Mouse (Mus musculus) lung, postnatal 0 days (tissue): ENCODE data around the gene Ints14. TPM values are rescaled to one million over a fixed set of nuclear protein-coding genes. Genes with fewer than 3 reads are reported as not detected.
"Not testable (repeated sequence)": the region's sequence is repeated elsewhere in the genome, so short reads cannot be mapped to it uniquely, and the experiment has no call there.

Experiments
- ATAC-seq: fragments of 200-750 bp; cut with Nextera tagmentation; 2 replicates; pipeline ENCODE4 v1.8.0; 2017; ENCODE audit warnings: moderate library complexity
- DNase-seq: peaks from one replicate; pipeline ENCODE4 v3.0.0-alpha.2; 2016; ENCODE audit warnings: low spot score
- H3K27ac ChIP-seq: fragments of 300-500 bp; sonication (generic); 2 replicates; pipeline ENCODE4 v1.5.1; 2014; ENCODE audit warnings: antibody characterized with exemption, mild to moderate bottlenecking, low read length, mixed read lengths
- H3K27me3 ChIP-seq: fragments of 300-500 bp; sonication (generic); replicated peaks from 2 replicates; pipeline ENCODE4 v1.6.1; 2014; ENCODE audit warnings: low read length, mixed read lengths; ENCODE audit not compliant: insufficient read depth
- H3K36me3 ChIP-seq: fragments of 300-500 bp; sonication (generic); 2 replicates; pipeline ENCODE4 v1.6.1; 2014; ENCODE audit warnings: low read length, mixed read lengths; ENCODE audit not compliant: insufficient read depth
- H3K4me1 ChIP-seq: fragments of 300-500 bp; sonication (generic); 2 replicates; pipeline ENCODE4 v1.6.1; 2014; ENCODE audit warnings: antibody characterized with exemption, low read depth, low read length, mixed read lengths; ENCODE audit not compliant: insufficient read depth
- H3K4me2 ChIP-seq: fragments of 300-500 bp; sonication (generic); replicated peaks from 2 replicates; pipeline ENCODE4 v1.6.1; 2014; ENCODE audit warnings: low read depth, mild to moderate bottlenecking, low read length, moderate library complexity, mixed read lengths
- H3K4me3 ChIP-seq: fragments of 300-500 bp; sonication (generic); 2 replicates; pipeline ENCODE4 v1.5.1; 2014; ENCODE audit warnings: low read depth, low read length
- H3K9ac ChIP-seq: fragments of 300-500 bp; sonication (generic); replicated peaks from 2 replicates; pipeline ENCODE4 v1.6.1; 2014; ENCODE audit warnings: low read depth, mild to moderate bottlenecking
- H3K9me3 ChIP-seq: fragments of 300-500 bp; sonication (generic); 2 replicates; pipeline ENCODE4 v1.6.1; 2016; ENCODE audit warnings: low read length, mixed read lengths
- CTCF ChIP-seq: IDR thresholded peaks from 2 replicates; pipeline ENCODE4 v1.5.1; 2016; ENCODE audit warnings: antibody characterized with exemption, mild to moderate bottlenecking
- EP300 ChIP-seq: IDR thresholded peaks from 2 replicates; pipeline ENCODE4 v1.6.1; 2016; ENCODE audit warnings: antibody characterized with exemption, mild to moderate bottlenecking, control low read depth
- WGBS: fragments of 180-500 bp; shearing (Covaris S2); extraction: QIAGEN DNeasy Blood & Tissue Kit; methylation state at CpG from one replicate; pipeline ENCODE4 v1.1.7; 2014; 5-methylcytosine and 5-hydroxymethylcytosine counted together
- polyA plus RNA-seq: library from polyadenylated mRNA; unstranded; fragments of >200 nt; fragmentation: Nextera tagmentation; extraction: Ambion mirVana; gene quantifications from 2 replicates; pipeline ENCODE4 v1.2.1, GENCODE M21; 2015

Gene Ints14
- polyA plus RNA-seq, 1 experiment from 2014 or later, result 25.5 TPM

GRCm38 (mm10) chr9:64987651-64988050 is 26.9 kb downstream of the Ints14 start:
- H3K9me3 ChIP-seq, result no peaks in the 10 kb centered on the region
- H3K27me3 ChIP-seq, result no peaks in the 10 kb centered on the region
- no peak overlapping the region for H3K4me3 ChIP-seq
- ATAC-seq (no peak), DNase-seq (no peak)
- WGBS, result 82% methylated on average over 2 of the region's 2 CpGs
- no peaks in the 10 kb centered on the region for H3K4me1 ChIP-seq
- H3K36me3 ChIP-seq, result peaks cover 38% of the 10 kb centered on the region; the same call in 1 of the 2 replicates
- no peak overlapping the region for H3K4me2 ChIP-seq
- H3K27ac ChIP-seq, result no peak overlapping the region
- TF ChIP-seq CTCF (no peak), EP300 (no peak)
- H3K9ac ChIP-seq, result no peak overlapping the region

DNA sequence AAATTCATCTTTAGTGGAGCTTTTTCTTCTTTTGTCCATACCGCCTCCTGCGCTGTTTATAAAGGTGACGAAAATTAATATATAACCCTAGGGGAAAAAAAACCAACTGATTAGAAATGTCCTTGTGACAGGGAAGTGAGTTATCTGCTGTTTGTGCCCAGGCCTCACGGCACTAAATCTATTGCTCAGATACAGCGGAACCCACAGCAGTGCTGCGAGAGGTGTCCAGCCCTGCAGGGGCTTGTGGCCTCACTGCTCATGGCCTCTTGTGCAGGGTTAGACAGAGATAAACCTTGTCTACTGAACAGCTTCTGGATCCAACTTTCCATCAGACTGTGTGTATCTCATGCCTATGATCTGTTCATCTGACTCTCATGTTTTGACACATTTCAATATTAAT is 27.7 kb downstream of the Ints14 start:
- H3K36me3 ChIP-seq, result peaks cover 38% of the 10 kb centered on the region; the same call in 1 of the 2 replicates
- WGBS, result 84% methylated on average over 6 of the region's 6 CpGs

GRCm38 (mm10) chr9:64990291-64990690 is 29.6 kb downstream of the Ints14 start:
- no peak for ATAC-seq
- TF ChIP-seq CTCF (no peak), EP300 (no peak)
- DNase-seq, result no peak
- Histone ChIP-seq H3K9ac (no peak overlapping the region), H3K27me3 (no peaks in the 10 kb centered on the region), H3K36me3 (peaks cover 25% of the 10 kb centered on the region; the same call in 1 of the 2 replicates), H3K4me2 (no peak overlapping the region), H3K4me1 (no peaks in the 10 kb centered on the region), H3K4me3 (no peak overlapping the region), H3K9me3 (no peaks in the 10 kb centered on the region), H3K27ac (no peak overlapping the region)
- 79% methylated on average over 7 of the region's 7 CpGs for WGBS

More for the DNA sequence above, 27.7 kb downstream of the Ints14 start:
- Histone ChIP-seq H3K9ac (no peak overlapping the region), H3K27me3 (no peaks in the 10 kb centered on the region), H3K9me3 (no peaks in the 10 kb centered on the region), H3K27ac (no peak overlapping the region), H3K4me1 (no peaks in the 10 kb centered on the region), H3K4me2 (no peak overlapping the region), H3K4me3 (no peak overlapping the region)
- DNase-seq, result no peak
- TF ChIP-seq EP300 (no peak), CTCF (no peak)
- ATAC-seq, result no peak

- not testable (repeated sequence) for H3K4me2 ChIP-seq, H3K4me3 ChIP-seq, H3K4me1 ChIP-seq, H3K9ac ChIP-seq, H3K27me3 ChIP-seq, H3K9me3 ChIP-seq, DNase-seq, H3K27ac ChIP-seq, ATAC-seq
- 74% methylated on average over 1 of the region's 1 CpGs for WGBS
- TF ChIP-seq CTCF, result peak; percentile 16; the same call in 1 of the 2 replicates
- H3K36me3 ChIP-seq, result peaks cover 28% of the 10 kb centered on the region; the same call in 1 of the 2 replicates
Observed at GRCm38 (mm10) chr9:64995464-64995863, 34.8 kb downstream of the Ints14 start.

GRCm38 (mm10) chr9:65001481-65001880 is 40.8 kb downstream of the Ints14 start:
- Histone ChIP-seq H3K9ac (no peak overlapping the region), H3K4me2 (no peak overlapping the region), H3K4me3 (no peak overlapping the region), H3K36me3 (peaks cover 25% of the 10 kb centered on the region; the same call in 1 of the 2 replicates), H3K27me3 (no peaks in the 10 kb centered on the region), H3K9me3 (no peaks in the 10 kb centered on the region), H3K27ac (no peak overlapping the region), H3K4me1 (no peaks in the 10 kb centered on the region)
- TF ChIP-seq CTCF, result no peak
- TF ChIP-seq EP300, result no peak
- no peak for DNase-seq
- ATAC-seq, result no peak
- 74% methylated on average over 4 of the region's 4 CpGs for WGBS

GRCm38 (mm10) chr9:65005737-65006136 is 45.0 kb downstream of the Ints14 start:
- DNase-seq, result no peak
- no peak overlapping the region for H3K4me2 ChIP-seq
- ATAC-seq, result no peak
- H3K4me3 ChIP-seq, result no peak overlapping the region
- H3K27ac ChIP-seq, result no peak overlapping the region
- WGBS, result 95% methylated on average over 8 of the region's 8 CpGs
- no peaks in the 10 kb centered on the region for H3K27me3 ChIP-seq
- TF ChIP-seq CTCF (no peak), EP300 (no peak)
- peaks cover 7% of the 10 kb centered on the region; the same call in 1 of the 2 replicates for H3K36me3 ChIP-seq
- no peaks in the 10 kb centered on the region for H3K9me3 ChIP-seq
- no peaks in the 10 kb centered on the region for H3K4me1 ChIP-seq
- H3K9ac ChIP-seq, result no peak overlapping the region

DNA sequence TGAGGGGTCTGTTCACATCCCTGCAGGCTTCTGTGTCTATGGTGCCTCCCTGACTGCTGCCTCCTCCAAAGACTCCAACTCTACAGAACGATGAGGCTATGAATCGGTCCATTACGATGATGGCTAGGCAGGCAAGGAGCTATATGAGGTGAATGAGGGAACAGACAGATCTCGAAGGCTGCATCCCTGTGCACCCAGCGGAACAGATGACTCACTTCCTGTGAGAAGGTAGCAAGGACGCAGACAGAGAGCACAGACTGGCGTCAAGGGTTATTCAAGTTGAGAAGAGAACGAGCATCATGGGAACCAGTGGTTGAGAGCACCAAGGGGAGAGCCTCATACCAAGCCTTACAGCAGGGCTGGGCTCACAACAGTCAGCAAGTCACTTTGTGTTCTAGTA is 49.9 kb downstream of the Ints14 start:
- WGBS, result 64% methylated on average over 8 of the region's 8 CpGs
- Histone ChIP-seq H3K27ac (no peak overlapping the region), H3K9ac (no peak overlapping the region), H3K4me2 (no peak overlapping the region), H3K36me3 (0 out of 2 replicates have a peak, but pooled peaks cover under 1% of the 10 kb centered on the region), H3K4me3 (no peak overlapping the region), H3K4me1 (peaks cover 3% of the 10 kb centered on the region; the same call in 1 of the 2 replicates), H3K9me3 (no peaks in the 10 kb centered on the region), H3K27me3 (no peaks in the 10 kb centered on the region)
- no peak for TF ChIP-seq EP300
- no peak for TF ChIP-seq CTCF
- DNase-seq (no peak), ATAC-seq (no peak)
